ENCODE assay signal across 1 mouse cellular context in the genomic region with DNA sequence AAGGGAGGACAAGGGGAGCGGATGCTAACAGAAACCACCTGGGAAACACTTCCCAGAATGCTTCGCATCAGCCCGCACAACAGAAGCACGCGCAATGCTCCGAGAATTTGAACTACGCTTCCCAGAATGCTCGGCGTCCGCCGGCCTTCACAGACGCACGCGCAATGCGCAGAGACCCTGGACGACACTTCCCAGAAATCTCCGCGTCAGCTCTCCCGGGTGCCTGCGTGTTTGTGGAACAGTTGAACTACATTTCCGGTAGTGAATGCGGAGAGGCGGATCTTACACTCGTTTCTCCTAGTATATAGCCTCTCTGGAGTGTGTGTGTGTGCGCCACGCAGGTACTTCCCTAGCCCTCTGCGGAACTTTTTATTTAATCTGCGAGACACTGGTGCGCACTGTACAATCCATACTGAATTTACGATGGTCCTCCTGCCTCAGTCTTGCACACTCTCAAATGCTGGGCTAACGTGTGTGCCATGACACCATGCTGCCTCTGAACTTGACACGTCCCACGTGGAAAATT.
TF ChIP-seq lines count a peak whose summit lies in the region.

A gene (minus strand): TSS at position 100 of the 526 bp plus-strand sequence.

TF ChIP-seq in MEL, 35 proteins besides CTCF, POLR2A, EP300 and RAD21 (continued from another document):
- TF ChIP-seq KAT2A (conservative IDR thresholded peaks at IDR 0.05; ENCODE audit: low read depth, low read length) (peak; percentile 96), MAZ (IDR thresholded peaks at IDR 0.05; ENCODE audit: low read depth, low read length) (no peak), ETS1 (IDR thresholded peaks at IDR 0.05; ENCODE audit: low read depth, low read length) (no peak), SIN3A (IDR thresholded peaks at IDR 0.05; ENCODE audit: low read length) (peak; percentile 93), USF1 (IDR thresholded peaks at IDR 0.05; ENCODE audit: low read depth, low read length) (no peak), CHD2 (IDR thresholded peaks at IDR 0.05; ENCODE audit: low read length) (no peak)
